Mouse (Mus musculus) large intestine, adult 2 months (tissue): ENCODE results near the gene Prom2. TPM values are rescaled to one million over a fixed set of nuclear protein-coding genes. Genes with fewer than 3 reads are reported as not detected.

Source experiments
- DNase-seq: peaks from one replicate; pipeline ENCODE4 v3.0.0-alpha.2; 2012; ENCODE audit warnings: low read depth, low spot score
- WGBS: fragments of 180-500 bp; shearing (Covaris S2); methylation state at CpG from one replicate; pipeline ENCODE4 v1.1.7; 2018; 5-methylcytosine and 5-hydroxymethylcytosine counted together
- polyA plus RNA-seq: library from polyadenylated mRNA; depleted of rRNA; stranded (reverse); fragments of >200 nt; gene quantifications from 2 replicates; pipeline ENCODE4 v1.2.3, GENCODE M21; 2012

Gene Prom2
- polyA plus RNA-seq, 1 experiment, result 0.09 TPM

- DNase-seq, result no peak
- WGBS, result 75% methylated on average over 3 of the region's 3 CpGs
Measured at GRCm38 (mm10) chr2:127525004-127525775, 16.1 kb downstream of the Prom2 start.

DNA sequence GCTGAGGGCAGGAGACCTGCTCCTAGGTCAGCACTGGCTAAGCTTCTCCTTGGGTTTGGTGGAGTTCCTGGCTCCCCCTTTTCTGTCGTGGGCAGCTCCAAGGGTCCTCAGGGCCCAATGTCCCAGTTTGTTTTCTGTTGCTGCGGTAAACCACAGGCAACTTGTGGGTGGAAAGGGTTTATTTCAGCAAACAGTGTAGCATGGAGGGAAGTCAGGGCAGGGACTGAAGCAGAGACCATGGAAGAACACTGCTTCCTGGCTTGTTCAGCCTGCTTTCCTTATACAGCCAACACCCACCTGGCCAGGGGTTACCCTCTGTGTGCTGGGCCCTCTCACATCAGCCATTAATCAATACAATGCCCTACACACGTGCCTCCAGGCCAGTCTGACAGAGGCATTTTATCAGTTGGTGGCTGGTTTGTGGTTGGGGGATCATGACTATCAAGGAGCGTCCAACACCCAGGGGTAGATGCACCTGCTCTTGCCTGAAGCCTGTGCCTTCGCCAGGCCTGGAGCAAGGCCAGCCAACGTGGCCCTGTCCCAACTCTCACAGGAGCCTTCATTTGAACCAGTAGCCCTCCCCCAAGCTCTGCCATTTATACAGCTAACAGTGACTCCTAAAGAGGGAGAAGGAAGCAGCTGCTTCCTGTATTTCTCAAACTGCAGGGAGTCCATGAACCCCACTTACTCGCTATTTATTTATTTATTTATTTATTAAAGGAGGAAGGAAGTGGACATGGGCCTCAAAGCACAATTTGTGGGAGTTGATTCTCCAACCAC is 17.1 kb downstream of the Prom2 start:
- WGBS, result 40% methylated on average over 7 of the region's 7 CpGs
- DNase-seq, result no peak

- WGBS, result 14% methylated on average over 10 of the region's 10 CpGs
- no peak for DNase-seq
Measured at GRCm38 (mm10) chr2:127522006-127522441, 19.2 kb downstream of the Prom2 start, which contains the start of gene Kcnip3. Gene Kcnip3, minus strand, starts transcription at chr2:127522094.

- WGBS, result 5% methylated on average over 18 of the region's 18 CpGs
- DNase-seq, result no peak
Measured at GRCm38 (mm10) chr2:127521172-127522005, 19.9 kb downstream of the Prom2 start.

DNA sequence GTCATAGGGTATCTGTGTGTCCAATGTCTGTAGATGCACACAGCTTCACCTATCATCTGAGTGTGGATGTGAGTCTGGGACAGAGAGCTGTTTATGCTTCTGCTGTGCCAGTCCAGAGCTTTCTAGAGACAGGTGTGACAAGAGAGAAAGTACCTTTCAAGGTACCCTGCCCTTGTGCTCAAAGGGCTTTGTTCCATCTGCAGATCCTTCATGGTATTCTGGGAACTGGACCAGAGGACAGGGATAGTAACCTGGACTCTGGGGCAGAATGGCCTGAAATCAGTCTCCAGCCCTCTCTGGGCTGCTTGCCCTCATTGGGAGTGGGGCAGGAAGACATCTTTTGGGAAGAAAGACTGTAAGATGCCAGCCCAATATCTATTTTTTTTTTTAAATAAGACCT is 21.1 kb downstream of the Prom2 start:
- DNase-seq, result no peak

- 74% methylated on average over 5 of the region's 5 CpGs for WGBS
- DNase-seq, result no peak
Measured at GRCm38 (mm10) chr2:127519308-127519707, 22.0 kb downstream of the Prom2 start.

GRCm38 (mm10) chr2:127518831-127519230 is 22.4 kb downstream of the Prom2 start:
- WGBS, result 57% methylated on average over 3 of the region's 3 CpGs
- no peak for DNase-seq

DNA sequence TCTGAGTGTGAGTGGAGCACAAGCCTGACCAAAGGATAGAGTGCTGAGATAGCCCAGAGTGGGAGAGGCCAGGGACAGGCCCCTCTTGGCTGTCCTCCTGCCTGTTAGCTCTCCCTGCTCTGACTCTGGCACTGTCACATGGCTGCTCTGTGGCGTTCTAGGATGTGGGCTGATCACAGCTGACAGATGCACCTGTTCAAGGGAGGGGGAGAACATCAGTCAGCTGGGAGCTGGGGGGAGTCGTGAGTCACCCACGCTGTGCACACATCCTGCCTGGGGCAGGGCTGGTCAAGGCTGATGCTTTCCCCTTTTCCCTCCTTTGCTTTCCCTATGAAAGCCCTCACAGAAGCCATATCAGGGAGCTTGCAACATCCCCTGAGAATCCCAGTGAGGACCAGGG is 23.0 kb downstream of the Prom2 start:
- DNase-seq, result no peak
- WGBS, result 18% methylated on average over 3 of the region's 3 CpGs

DNA sequence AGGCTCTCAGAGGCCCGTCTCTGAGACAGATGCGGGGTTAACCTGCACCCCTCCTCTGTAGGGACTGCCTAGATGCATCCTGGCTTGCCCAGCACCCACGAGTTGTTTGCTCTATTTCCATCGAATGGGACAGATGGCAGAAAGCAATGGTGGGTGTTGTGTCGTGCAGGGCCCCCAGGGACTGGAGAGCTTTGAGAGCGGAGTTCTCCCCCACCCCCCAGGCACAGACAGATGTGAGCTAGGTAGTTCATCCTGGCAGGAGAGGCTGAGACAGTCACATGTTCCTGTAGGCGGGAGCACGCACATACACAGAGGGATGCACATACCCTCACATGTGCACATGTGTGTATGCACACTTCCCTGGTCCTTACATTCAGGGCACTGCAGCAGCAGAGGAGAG is 24.2 kb downstream of the Prom2 start:
- no peak for DNase-seq
- WGBS, result 73% methylated on average over 8 of the region's 8 CpGs

- WGBS, result 53% methylated on average over 9 of the region's 9 CpGs
- no peak for DNase-seq
Measured at GRCm38 (mm10) chr2:127514380-127515124, 26.7 kb downstream of the Prom2 start.

GRCm38 (mm10) chr2:127513244-127513643 is 28.0 kb downstream of the Prom2 start:
- no peak for DNase-seq
- WGBS, result 17% methylated on average over 3 of the region's 3 CpGs

- DNase-seq, result no peak
- 36% methylated on average over 4 of the region's 4 CpGs for WGBS
Measured at GRCm38 (mm10) chr2:127511426-127511825, 29.8 kb downstream of the Prom2 start.

DNA sequence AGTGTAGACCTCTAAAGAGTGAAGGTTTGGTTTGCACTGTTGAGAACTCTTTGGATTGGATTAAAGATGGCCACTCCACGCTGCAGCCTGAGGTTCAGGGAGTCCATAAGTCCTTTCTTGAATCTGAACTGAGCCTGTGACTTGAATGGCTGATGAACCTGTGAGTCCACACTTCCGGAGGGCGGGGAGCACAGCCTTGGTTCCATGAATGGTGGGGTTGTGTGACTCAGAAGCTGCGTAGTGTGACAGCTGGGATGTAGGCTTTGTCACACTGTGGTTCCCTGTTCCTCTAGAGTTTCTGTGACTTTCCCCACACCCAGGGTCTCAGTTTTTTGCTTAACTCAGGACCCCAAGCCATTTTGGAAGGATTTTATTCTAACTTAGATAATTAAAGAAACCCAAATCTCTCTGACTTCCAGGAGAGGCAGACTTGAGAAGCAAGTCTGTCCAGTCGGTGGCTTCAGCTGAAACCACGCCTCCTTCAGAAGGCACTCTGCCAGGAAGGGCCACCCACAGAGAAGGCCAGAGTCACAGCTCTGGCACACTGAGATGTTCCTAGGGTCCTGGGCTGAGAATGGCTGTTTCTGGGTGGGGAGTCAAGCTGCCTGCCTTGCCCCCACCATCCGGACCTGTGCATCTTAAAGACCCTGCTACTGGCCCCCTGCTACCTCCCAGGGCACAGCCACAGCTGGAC is 33.2 kb downstream of the Prom2 start:
- DNase-seq, result no peak
- 48% methylated on average over 7 of the region's 7 CpGs for WGBS

DNA sequence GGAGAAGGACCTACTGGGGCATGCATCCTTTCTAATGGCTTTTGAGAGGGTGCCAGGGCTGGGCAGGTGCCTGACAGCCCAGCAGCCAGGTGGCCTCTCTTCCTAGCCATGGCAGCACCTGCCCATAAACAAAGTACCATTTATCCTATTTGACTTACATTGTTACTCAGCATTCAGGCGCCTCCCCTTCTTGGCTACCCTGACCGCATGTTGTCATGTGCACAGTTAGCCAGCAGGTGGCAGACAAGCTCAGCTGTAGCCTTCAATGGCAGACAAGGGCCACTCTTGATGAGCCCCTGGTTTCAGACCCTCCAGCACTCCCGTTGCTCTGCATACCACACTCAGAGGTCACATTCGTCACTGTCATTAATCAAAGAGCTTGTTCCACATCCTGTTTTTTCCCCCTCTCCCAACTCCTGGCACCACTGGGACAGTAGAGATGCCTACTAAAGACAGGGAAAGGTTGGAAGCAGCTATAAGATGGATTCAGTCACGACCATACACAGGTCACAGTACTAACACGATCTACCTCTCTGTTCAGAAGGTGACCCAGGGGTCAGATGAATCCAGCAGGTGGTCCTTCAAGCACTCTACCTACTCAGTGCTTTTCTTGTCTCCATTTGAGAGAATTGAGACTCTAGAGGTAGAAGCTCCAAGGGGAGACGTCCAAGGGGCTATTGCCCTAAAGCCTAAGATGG is 34.0 kb downstream of the Prom2 start:
- DNase-seq, result peak; percentile 32
- WGBS, result 30% methylated on average over 7 of the region's 7 CpGs

GRCm38 (mm10) chr2:127506131-127506632 is 35.1 kb downstream of the Prom2 start:
- no peak for DNase-seq
- 65% methylated on average over 6 of the region's 6 CpGs for WGBS

GRCm38 (mm10) chr2:127505196-127505595 is 36.1 kb downstream of the Prom2 start:
- DNase-seq, result no peak
- 43% methylated on average over 4 of the region's 4 CpGs for WGBS

GRCm38 (mm10) chr2:127503751-127504549 is 37.3 kb downstream of the Prom2 start:
- WGBS, result 48% methylated on average over 8 of the region's 8 CpGs
- DNase-seq, result no peak
